Mouse (Mus musculus) megakaryocyte, embryonic 14.5 days (primary cell): Measurements from ENCODE around the gene Tapbpl.

ENCODE experiments used
- FLI1 ChIP-seq: IDR thresholded peaks from 2 replicates; pipeline ENCODE4 v1.6.1; 2012; ENCODE audit warnings: low read length, inconsistent platforms, mixed read lengths
- GATA1 ChIP-seq: IDR thresholded peaks from 3 replicates; pipeline ENCODE4 v1.6.1; 2012; ENCODE audit warnings: mixed read lengths, low read length, inconsistent platforms, borderline replicate concordance

GRCm38 (mm10) chr6:125272228-125272785 lies 40.6 kb upstream of the Tapbpl start:
- no peak for TF ChIP-seq GATA1
- TF ChIP-seq FLI1 = no peak
